Mouse (Mus musculus) limb, embryonic 14.5 days (tissue): Measurements from ENCODE around the gene Espnl. TPM values are rescaled to one million over a fixed set of nuclear protein-coding genes. Genes with fewer than 3 reads are reported as not detected.

ENCODE experiments used
- ATAC-seq: fragments of 200-750 bp; cut with Nextera tagmentation; 2 replicates; pipeline ENCODE4 v1.8.0; 2017; ENCODE audit warnings: low read depth, moderate number of reproducible peaks, moderate TSS enrichment; ENCODE audit not compliant: low FRiP score
- DNase-seq: peaks from one replicate; pipeline ENCODE4 v3.0.0-alpha.2; 2015; ENCODE audit warnings: low spot score
- H3K27ac ChIP-seq: fragments of 300-500 bp; sonication (generic); replicated peaks from 2 replicates; pipeline ENCODE4 v1.5.1; 2014; ENCODE audit warnings: low read depth, mild to moderate bottlenecking, low read length, moderate library complexity, mixed read lengths
- H3K27me3 ChIP-seq: fragments of 300-500 bp; sonication (generic); 2 replicates; pipeline ENCODE4 v1.6.1; 2014; ENCODE audit warnings: low read length, mixed read lengths; ENCODE audit not compliant: control insufficient read depth, insufficient read depth
- H3K36me3 ChIP-seq: fragments of 300-500 bp; sonication (generic); 2 replicates; pipeline ENCODE4 v1.6.1; 2014; ENCODE audit warnings: mild to moderate bottlenecking, low read length, moderate library complexity, mixed read lengths; ENCODE audit not compliant: control insufficient read depth, insufficient read depth
- H3K4me1 ChIP-seq: fragments of 300-500 bp; sonication (generic); 2 replicates; pipeline ENCODE4 v1.6.1; 2014; ENCODE audit warnings: antibody characterized with exemption, low read length, mixed read lengths; ENCODE audit not compliant: control insufficient read depth, insufficient read depth
- H3K4me2 ChIP-seq: fragments of 300-500 bp; sonication (generic); replicated peaks from 2 replicates; pipeline ENCODE4 v1.6.1; 2014; ENCODE audit warnings: low read depth, mild to moderate bottlenecking, low read length, moderate library complexity; ENCODE audit not compliant: severe bottlenecking
- H3K4me3 ChIP-seq: fragments of 300-500 bp; sonication (generic); replicated peaks from 2 replicates; pipeline ENCODE4 v1.5.1; 2014; ENCODE audit warnings: low read length
- H3K9ac ChIP-seq: fragments of 300-500 bp; sonication (generic); 2 replicates; pipeline ENCODE4 v1.6.1; 2014; ENCODE audit warnings: mild to moderate bottlenecking, low read depth, low read length, moderate library complexity; ENCODE audit not compliant: severe bottlenecking
- H3K9me3 ChIP-seq: fragments of 300-500 bp; sonication (generic); 2 replicates; pipeline ENCODE4 v1.6.1; 2016; ENCODE audit warnings: low read length; ENCODE audit not compliant: control insufficient read depth
- POLR2A ChIP-seq: fragments of 200-500 bp; IDR thresholded peaks from 2 replicates; pipeline ENCODE4 v1.8.0; 2012; ENCODE audit warnings: inconsistent platforms, mild to moderate bottlenecking, moderate library complexity, borderline replicate concordance; ENCODE audit not compliant: insufficient read depth, insufficient read length; ENCODE audit errors: extremely low read depth
- WGBS: fragments of 180-500 bp; shearing (Covaris S2); extraction: QIAGEN DNeasy Blood & Tissue Kit; methylation state at CpG from one replicate; pipeline ENCODE4 v1.1.7; 2014; 5-methylcytosine and 5-hydroxymethylcytosine counted together
- polyA plus RNA-seq, 2 experiments: library from polyadenylated mRNA; depleted of rRNA in 1 of 2; stranded (reverse) in 1 of 2; unstranded in 1 of 2; fragments of >200 nt; fragmentation: Nextera tagmentation in 1 of 2; extraction: Ambion mirVana in 1 of 2; gene quantifications; 2 replicates each; pipeline versions ENCODE4 v1.2.1 to v1.2.3; 2012 to 2014

Gene Espnl
- polyA plus RNA-seq, 2 experiments, result 0.08 to 0.10 TPM

GRCm38 (mm10) chr1:91366215-91367108, 44.6 kb downstream of the Espnl start, which contains the start of gene Erfe:
Gene Erfe (plus strand): TSS chr1:91366430.
- H3K27ac ChIP-seq, result no peak within 1 kb of the TSS
- no peak for TF ChIP-seq POLR2A
- H3K4me3 ChIP-seq, result peak within 1 kb of the TSS; percentile 45
- 0 out of 2 replicates have a peak, but pooled peaks cover 2% of the 10 kb centered on the region for H3K4me1 ChIP-seq
- peak within 1 kb of the TSS; percentile 59 for H3K9ac ChIP-seq
- peaks cover 5% of the 10 kb centered on the region; the same call in 1 of the 2 replicates for H3K27me3 ChIP-seq
- WGBS, result 1% methylated on average over 32 of the region's 68 CpGs
- H3K9me3 ChIP-seq, result no peaks in the 10 kb centered on the region
- peak within 1 kb of the TSS; percentile 97 for H3K4me2 ChIP-seq
- H3K36me3 ChIP-seq, result peaks cover 18% of the 10 kb centered on the region
- DNase-seq (peak; percentile 36), ATAC-seq (peak; percentile 48)

- Histone ChIP-seq H3K9me3 (no peaks in the 10 kb centered on the region), H3K27ac (no peak overlapping the region), H3K4me1 (0 out of 2 replicates have a peak, but pooled peaks cover 2% of the 10 kb centered on the region), H3K4me2 (no peak overlapping the region), H3K4me3 (no peak overlapping the region), H3K9ac (no peak overlapping the region), H3K36me3 (peaks cover 26% of the 10 kb centered on the region), H3K27me3 (peaks cover 5% of the 10 kb centered on the region; the same call in 1 of the 2 replicates)
- ATAC-seq (no peak), DNase-seq (no peak)
- 90% methylated on average over 3 of the region's 3 CpGs for WGBS
- no peak for TF ChIP-seq POLR2A
These were observed 45.4 kb downstream of the Espnl start for GRCm38 (mm10) chr1:91367295-91367694.

DNA sequence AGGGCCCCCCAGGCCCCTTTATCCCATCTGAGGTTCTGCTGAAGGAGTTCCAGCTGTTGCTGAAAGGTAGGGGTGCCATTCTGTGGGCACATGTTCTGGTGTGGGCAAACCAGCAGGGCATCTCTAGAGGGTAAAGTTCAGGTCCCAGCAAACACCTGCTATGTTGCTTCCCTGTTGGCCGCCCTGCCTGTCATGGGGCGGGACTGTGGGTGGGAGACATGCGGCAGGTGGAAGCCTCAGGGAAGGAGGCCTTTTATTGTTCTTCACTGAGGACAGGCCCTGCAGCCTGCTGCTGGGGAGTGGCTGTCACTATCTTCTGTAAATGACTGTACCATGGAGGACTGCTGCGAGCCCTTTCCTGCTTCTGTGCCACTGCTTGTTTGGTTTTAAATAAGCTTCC, 47.5 kb downstream of the Espnl start:
- TF ChIP-seq POLR2A, result no peak
- DNase-seq (no peak), ATAC-seq (no peak)
- 0 out of 2 replicates have a peak, but pooled peaks cover 2% of the 10 kb centered on the region for H3K4me1 ChIP-seq
- no peak overlapping the region for H3K4me2 ChIP-seq
- no peak overlapping the region for H3K4me3 ChIP-seq
- peaks cover 5% of the 10 kb centered on the region; the same call in 1 of the 2 replicates for H3K27me3 ChIP-seq
- WGBS, result 65% methylated on average over 4 of the region's 4 CpGs
- H3K36me3 ChIP-seq, result peaks cover 47% of the 10 kb centered on the region
- H3K9ac ChIP-seq, result no peak overlapping the region
- H3K27ac ChIP-seq, result no peak overlapping the region
- no peaks in the 10 kb centered on the region for H3K9me3 ChIP-seq

DNA sequence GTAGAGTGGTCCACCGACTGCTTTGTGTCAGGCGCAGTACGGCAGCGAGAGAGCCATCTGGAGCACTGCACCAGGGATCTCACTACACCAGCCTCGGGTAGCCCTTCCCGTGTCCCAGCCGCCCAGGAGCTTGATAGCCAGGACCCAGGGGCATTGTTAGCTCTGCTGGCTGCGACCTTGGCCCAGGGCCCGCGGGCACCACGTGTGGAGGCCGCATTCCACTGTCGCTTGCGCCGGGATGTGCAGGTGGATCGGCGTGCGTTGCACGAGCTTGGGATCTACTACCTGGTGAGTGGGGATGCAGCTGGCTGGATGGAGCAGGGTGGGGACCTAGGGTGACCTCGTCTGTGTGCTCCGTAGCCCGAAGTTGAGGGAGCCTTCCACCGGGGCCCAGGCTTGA, 48.2 kb downstream of the Espnl start:
- Histone ChIP-seq H3K27me3 (peaks cover 5% of the 10 kb centered on the region; the same call in 1 of the 2 replicates), H3K9ac (no peak overlapping the region), H3K9me3 (no peaks in the 10 kb centered on the region), H3K36me3 (peaks cover 54% of the 10 kb centered on the region), H3K4me1 (0 out of 2 replicates have a peak, but pooled peaks cover 2% of the 10 kb centered on the region), H3K4me3 (no peak overlapping the region), H3K27ac (no peak overlapping the region), H3K4me2 (no peak overlapping the region)
- WGBS, result 87% methylated on average over 23 of the region's 23 CpGs
- DNase-seq (no peak), ATAC-seq (no peak)
- TF ChIP-seq POLR2A, result no peak

DNA sequence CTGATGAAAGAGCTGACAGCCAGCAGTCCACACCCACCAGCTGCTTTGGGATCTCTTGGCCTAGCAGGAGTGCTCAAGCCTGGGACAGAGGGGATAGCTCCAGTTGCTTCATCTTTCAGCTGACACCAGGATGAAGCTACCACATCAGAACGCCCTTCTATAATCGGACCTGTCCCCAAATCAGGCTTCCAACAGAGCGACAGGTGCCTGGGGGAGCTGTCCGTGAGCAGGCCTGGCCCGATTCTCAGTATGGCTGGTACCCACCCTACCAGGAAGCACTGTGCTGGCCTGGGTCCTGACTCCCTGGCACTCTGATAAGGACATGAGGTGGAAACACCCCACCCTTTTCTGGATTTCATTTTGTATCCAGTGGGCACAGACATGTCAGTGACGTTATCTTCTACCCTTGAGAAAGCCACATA, 51.5 kb downstream of the Espnl start:
- ATAC-seq, result peak; percentile 13; the same call in 1 of the 2 replicates
- H3K4me1 ChIP-seq, result no peaks in the 10 kb centered on the region
- H3K27me3 ChIP-seq, result no peaks in the 10 kb centered on the region
- TF ChIP-seq POLR2A, result no peak
- no peak overlapping the region for H3K4me3 ChIP-seq
- DNase-seq, result no peak
- H3K9ac ChIP-seq, result no peak overlapping the region
- peaks cover 87% of the 10 kb centered on the region for H3K36me3 ChIP-seq
- H3K27ac ChIP-seq, result no peak overlapping the region
- 91% methylated on average over 6 of the region's 6 CpGs for WGBS
- H3K9me3 ChIP-seq, result no peaks in the 10 kb centered on the region
- no peak overlapping the region for H3K4me2 ChIP-seq
